Mouse (Mus musculus) liver, adult 2 months (tissue): ENCODE results near the gene Hsd17b6.

Source experiments
- CTCF ChIP-seq: fragments of 200-500 bp; IDR thresholded peaks from 2 replicates; pipeline ENCODE4 v1.5.1; 2011; ENCODE audit warnings: low read depth, low read length, control low read depth
- POLR2A ChIP-seq: fragments of 200-500 bp; IDR thresholded peaks from 2 replicates; pipeline ENCODE4 v1.6.1; 2011; ENCODE audit warnings: low read length, control low read depth; ENCODE audit not compliant: insufficient read depth; ENCODE audit errors: extremely low read depth

DNA sequence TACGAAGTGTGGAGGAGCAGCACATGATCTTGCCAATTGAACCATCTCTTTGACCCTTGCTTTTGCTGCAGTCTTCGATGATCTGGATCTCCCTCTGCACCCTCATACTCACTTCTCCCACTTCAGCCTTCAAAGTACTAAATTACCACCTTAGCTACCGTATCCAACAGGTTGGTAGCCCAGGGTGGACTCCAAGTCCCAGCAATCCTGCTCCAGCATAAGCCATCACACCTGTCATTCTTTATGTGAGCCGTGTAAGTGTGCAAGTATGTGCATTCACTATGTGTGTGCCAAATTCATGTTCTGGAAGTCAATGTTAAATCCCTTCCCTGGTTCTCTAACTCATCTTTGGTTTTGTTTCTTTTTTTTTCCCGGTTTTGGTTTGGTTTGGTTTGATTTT is 44.2 kb upstream of the Hsd17b6 start:
- TF ChIP-seq POLR2A (no peak), CTCF (no peak)
